Mouse (Mus musculus) brain, embryonic 18.5 days (tissue): Measurements from ENCODE around the gene Glra3.

ENCODE experiments used
- DNase-seq: peaks from one replicate; pipeline ENCODE4 v3.0.0-alpha.2; 2012; ENCODE audit warnings: low read depth, low spot score

Gene Glra3

GRCm38 (mm10) chr8:55939870-55940525, at the start of gene Glra3:
Gene Glra3, plus strand, starts transcription at chr8:55940460.
- DNase-seq, result peak; percentile 39

- no peak for DNase-seq
Observed at GRCm38 (mm10) chr8:55906848-55907247, 33.4 kb upstream of the Glra3 start, which contains the start of gene Adam29. Gene Adam29, minus strand, starts transcription at chr8:55906948.

GRCm38 (mm10) chr8:55940526-55940880, 243 bp downstream of the Glra3 start:
- DNase-seq, result peak; percentile 20

GRCm38 (mm10) chr8:55964759-55965320, 24.6 kb downstream of the Glra3 start:
- no peak for DNase-seq

GRCm38 (mm10) chr8:55997859-55998258, 57.6 kb downstream of the Glra3 start:
- DNase-seq, result peak; percentile 42

GRCm38 (mm10) chr8:56054324-56054723, 114.1 kb downstream of the Glra3 start:
- no peak for DNase-seq

- no peak for DNase-seq
Observed at GRCm38 (mm10) chr8:56063081-56063480, 122.8 kb downstream of the Glra3 start.

- no peak for DNase-seq
Observed at GRCm38 (mm10) chr8:56070486-56071254, 130.4 kb downstream of the Glra3 start.

- DNase-seq, result no peak
Observed at GRCm38 (mm10) chr8:56083654-56084053, 143.4 kb downstream of the Glra3 start.

- no peak for DNase-seq
Observed at GRCm38 (mm10) chr8:56094385-56094784, 154.1 kb downstream of the Glra3 start.

- DNase-seq, result no peak
Observed at GRCm38 (mm10) chr8:56110296-56110695, 170.0 kb downstream of the Glra3 start.

- no peak for DNase-seq
Observed at GRCm38 (mm10) chr8:56129357-56129756, 189.1 kb downstream of the Glra3 start.

- DNase-seq, result no peak
Observed at GRCm38 (mm10) chr8:56150697-56151096, 210.4 kb downstream of the Glra3 start.

- no peak for DNase-seq
Observed at GRCm38 (mm10) chr8:56151574-56151973, 211.3 kb downstream of the Glra3 start.

- DNase-seq, result no peak
Observed at GRCm38 (mm10) chr8:56158966-56159365, 218.7 kb downstream of the Glra3 start.
